In genomic region chr6:29031216-29031615, GRCm38 (mm10) we compare ENCODE assay signal across 7 mouse cellular contexts. TPM values are rescaled to one million over a fixed set of nuclear protein-coding genes. Genes with fewer than 3 reads are reported as not detected.
DNase-seq lines count a peak whose midpoint lies in the region; ATAC-seq and TF ChIP-seq lines count a peak whose summit lies in the region.

No protein-coding gene starts in this region.

- ATAC-seq in lung, embryonic 14.5 days (ENCODE audit: insufficient read depth), result no peak

- H3K4me3 ChIP-seq in lung, embryonic 14.5 days (ENCODE audit: low read depth, low read length), result no peak overlapping the region

- H3K27me3 ChIP-seq in lung, embryonic 14.5 days (ENCODE audit: insufficient read depth, low read length), result no peaks in the 10 kb centered on the region

- H3K27ac ChIP-seq in lung, embryonic 14.5 days (ENCODE audit: low read depth), result no peak overlapping the region

- TF ChIP-seq CTCF in lung, embryonic 14.5 days (IDR thresholded peaks at IDR 0.05; ENCODE audit: low read depth), result no peak

- peak; percentile 60 for DNase-seq in right cerebral cortex, postnatal 4 days
- DNase-seq in right cerebral cortex, adult 2 months (ENCODE audit: low spot score in 2 of 2), result no peak
- DNase-seq in cerebellum, adult 18-20 months, result peak; percentile 84 to 85
- peak; percentile 13 to 35 for DNase-seq in heart, adult 9 months (ENCODE audit: low spot score in 2 of 2)
- peak; percentile 53 for DNase-seq in lung, embryonic 14.5 days
- DNase-seq in urinary bladder, postnatal 4 days (ENCODE audit: low spot score in 2 of 2), result peak; percentile 48 to 73
- no peak for DNase-seq in thymus, postnatal 10 days (ENCODE audit: low spot score in 2 of 2)

- WGBS in lung, embryonic 14.5 days, result 49% methylated on average over 6 of the region's 6 CpGs

- H3K9me3 ChIP-seq in lung, embryonic 14.5 days (ENCODE audit: low read depth, low read length), result no peaks in the 10 kb centered on the region

- H3K36me3 ChIP-seq in lung, embryonic 14.5 days (ENCODE audit: insufficient read depth), result no peaks in the 10 kb centered on the region

- H3K4me2 ChIP-seq in lung, embryonic 14.5 days, result no peak overlapping the region

- H3K4me1 ChIP-seq in lung, embryonic 14.5 days (ENCODE audit: insufficient read depth), result no peaks in the 10 kb centered on the region

- no peak overlapping the region for H3K9ac ChIP-seq in lung, embryonic 14.5 days

RNA-seq across cellular contexts. Expression of gene Lep, which starts 28.8 kb away (rescaled TPM):
- not detected in 2 replicates for polyA plus RNA-seq in lung, embryonic 14.5 days (2014; fragmentation: Nextera tagmentation; extraction: Ambion mirVana)

Comparison
In these comparisons a context has a peak if more than half of its experiments do, and no peak if none do; other contexts are left out.
1. DNase-seq: peak in right cerebral cortex, postnatal 4 days (single experiment), cerebellum, adult 18-20 months (2 of 2), heart, adult 9 months (2 of 2), lung, embryonic 14.5 days (single experiment) and urinary bladder, postnatal 4 days (2 of 2); none in right cerebral cortex, adult 2 months (0 of 2) and thymus, postnatal 10 days (0 of 2).